Mouse (Mus musculus) testis, adult 2 months (tissue): ENCODE measurements around the gene Slc28a2.

ENCODE experiments used
- CTCF ChIP-seq: fragments of 200-500 bp; IDR thresholded peaks from 2 replicates; pipeline ENCODE4 v1.5.1; 2012; ENCODE audit warnings: low read depth, mild to moderate bottlenecking, inconsistent platforms, low read length, moderate library complexity; ENCODE audit not compliant: control insufficient read depth, insufficient read depth, insufficient replicate concordance
- POLR2A ChIP-seq: fragments of 200-500 bp; IDR thresholded peaks from 2 replicates; pipeline ENCODE4 v1.6.1; 2012; ENCODE audit warnings: low read depth, mild to moderate bottlenecking, inconsistent platforms, low read length, moderate library complexity; ENCODE audit not compliant: control insufficient read depth

DNA sequence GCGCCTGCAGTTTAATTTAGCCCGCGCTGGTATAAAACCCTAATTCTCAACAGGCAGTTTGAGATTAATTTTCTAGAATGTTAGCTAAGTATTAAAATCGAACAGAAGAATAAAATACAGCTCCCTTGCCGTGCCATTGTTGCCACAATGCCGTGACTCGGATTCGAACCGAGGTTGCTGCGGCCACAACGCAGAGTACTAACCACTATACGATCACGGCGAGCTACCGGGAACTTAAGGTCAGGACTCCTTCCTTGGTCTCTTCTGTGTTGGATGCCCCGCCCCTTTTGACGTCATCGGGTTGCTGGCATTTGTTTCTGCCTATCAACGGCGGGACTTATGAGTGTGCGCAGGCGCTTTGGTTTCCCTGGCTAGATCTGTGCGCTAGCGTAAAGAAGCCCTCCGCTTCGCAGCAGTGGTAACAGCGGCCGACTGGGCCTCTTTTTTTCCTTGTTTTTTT lies 49.0 kb upstream of the Slc28a2 start:
- TF ChIP-seq CTCF (no peak), POLR2A (peak; percentile 81)
